ENCODE assay signal across 11 mouse cellular contexts in genomic region chr14:11775951-11776495, GRCm38 (mm10).
DNase-seq lines count a peak whose midpoint lies in the region; ATAC-seq and TF ChIP-seq lines count a peak whose summit lies in the region.
"Had no signal": no experiment of that assay in that cellular context is flagged by ENCODE, and none has a peak within 500 bp of the region (broad histone marks: within the 10 kb centered on the region; RNA-seq: fewer than 3 reads in every experiment).

No protein-coding gene starts in this region.

- H3K27me3 ChIP-seq in kidney, embryonic 14.5 days (ENCODE audit: control insufficient read depth, insufficient read depth, low read length) = no peaks in the 10 kb centered on the region
- no peaks in the 10 kb centered on the region for H3K27me3 ChIP-seq in midbrain, embryonic 10.5 days (ENCODE audit: low read depth, poor library complexity, severe bottlenecking)
- H3K27me3 ChIP-seq in midbrain, embryonic 11.5 days (ENCODE audit: control insufficient read depth, insufficient read depth, low read length) = no peaks in the 10 kb centered on the region
- H3K27me3 ChIP-seq in neural tube, embryonic 13.5 days = no peaks in the 10 kb centered on the region
- H3K27me3 ChIP-seq: CH12.LX; limb, embryonic 15.5 days had no signal

- H3K36me3 ChIP-seq in kidney, embryonic 14.5 days (ENCODE audit: control insufficient read depth, insufficient read depth, low read length) = no peaks in the 10 kb centered on the region
- no peaks in the 10 kb centered on the region for H3K36me3 ChIP-seq in midbrain, embryonic 10.5 days
- no peaks in the 10 kb centered on the region for H3K36me3 ChIP-seq in midbrain, embryonic 11.5 days (ENCODE audit: control insufficient read depth, insufficient read depth, low read length)
- H3K36me3 ChIP-seq in neural tube, embryonic 13.5 days = no peaks in the 10 kb centered on the region
- H3K36me3 ChIP-seq: limb, embryonic 15.5 days had no signal

- intact Hi-C loops in gastrocnemius, adult 2 months (cut with DNase I) = no loop called here

- no peak overlapping the region for H3K9ac ChIP-seq in kidney, embryonic 14.5 days (ENCODE audit: low read depth, low read length)
- H3K9ac ChIP-seq in midbrain, embryonic 11.5 days (ENCODE audit: low read length) = no peak overlapping the region
- no peak overlapping the region for H3K9ac ChIP-seq in neural tube, embryonic 13.5 days
- H3K9ac ChIP-seq: limb, embryonic 15.5 days; lung, embryonic 14.5 days had no signal

- H3K4me2 ChIP-seq in kidney, embryonic 14.5 days (replicated peaks; ENCODE audit: low read depth, low read length) = no peak overlapping the region
- no peak overlapping the region for H3K4me2 ChIP-seq in midbrain, embryonic 11.5 days
- no peak overlapping the region for H3K4me2 ChIP-seq in neural tube, embryonic 13.5 days
- H3K4me2 ChIP-seq: limb, embryonic 15.5 days had no signal

- no peak for DNase-seq in gastrocnemius, adult 2 months
- DNase-seq in gastrocnemius, postnatal 4 days (ENCODE audit: low spot score in 2 of 2) = no peak
- DNase-seq in kidney, adult 11 months = peak; percentile 36
- DNase-seq in midbrain, embryonic 10.5 days (ENCODE audit: low spot score) = no peak
- DNase-seq in midbrain, embryonic 11.5 days (ENCODE audit: low spot score, missing footprints) = no peak
- DNase-seq: thymus, postnatal 36 days had no signal

- no peak for ATAC-seq in kidney, embryonic 14.5 days (ENCODE audit: low FRiP score, low TSS enrichment)
- no peak for ATAC-seq in midbrain, embryonic 11.5 days (ENCODE audit: low FRiP score)
- ATAC-seq in neural tube, embryonic 13.5 days (ENCODE audit: low read depth) = no peak

- H3K27ac ChIP-seq in gastrocnemius, adult 2 months = peak overlapping the region; percentile 92
- no peak overlapping the region for H3K27ac ChIP-seq in kidney, embryonic 14.5 days (ENCODE audit: low read depth, low read length)
- peak overlapping the region; percentile 77 for H3K27ac ChIP-seq in midbrain, embryonic 10.5 days (replicated peaks)
- no peak overlapping the region for H3K27ac ChIP-seq in midbrain, embryonic 11.5 days (ENCODE audit: low read depth, low read length)
- peak overlapping the region; percentile 59; the same call in 1 of the 2 replicates for H3K27ac ChIP-seq in neural tube, embryonic 13.5 days (replicated peaks)

- H3K4me1 ChIP-seq in kidney, embryonic 14.5 days (ENCODE audit: control insufficient read depth, insufficient read depth, low read length) = peaks cover 10% of the 10 kb centered on the region
- peaks cover 34% of the 10 kb centered on the region for H3K4me1 ChIP-seq in midbrain, embryonic 10.5 days
- H3K4me1 ChIP-seq in midbrain, embryonic 11.5 days (ENCODE audit: control insufficient read depth, insufficient read depth, low read length) = peaks cover 15% of the 10 kb centered on the region
- peaks cover 33% of the 10 kb centered on the region for H3K4me1 ChIP-seq in neural tube, embryonic 13.5 days (replicated peaks)

- H3K9me3 ChIP-seq in kidney, embryonic 14.5 days (ENCODE audit: control insufficient read depth, low read length) = no peaks in the 10 kb centered on the region
- H3K9me3 ChIP-seq in midbrain, embryonic 10.5 days (replicated peaks) = no peaks in the 10 kb centered on the region
- H3K9me3 ChIP-seq in midbrain, embryonic 11.5 days (ENCODE audit: control insufficient read depth, low read length) = no peaks in the 10 kb centered on the region
- no peaks in the 10 kb centered on the region for H3K9me3 ChIP-seq in neural tube, embryonic 13.5 days
- H3K9me3 ChIP-seq: limb, embryonic 15.5 days had no signal

- no peak for TF ChIP-seq CTCF in gastrocnemius, adult 2 months (IDR thresholded peaks at IDR 0.05)

- H3K4me3 ChIP-seq in gastrocnemius, adult 2 months = no peak overlapping the region
- no peak overlapping the region for H3K4me3 ChIP-seq in kidney, embryonic 14.5 days (ENCODE audit: low read length)
- H3K4me3 ChIP-seq in midbrain, embryonic 10.5 days = no peak overlapping the region
- H3K4me3 ChIP-seq in midbrain, embryonic 11.5 days (ENCODE audit: low read depth, low read length) = no peak overlapping the region
- no peak overlapping the region for H3K4me3 ChIP-seq in neural tube, embryonic 13.5 days
- H3K4me3 ChIP-seq: limb, embryonic 15.5 days had no signal

- 74% methylated on average over 6 of the region's 6 CpGs for WGBS in kidney, embryonic 14.5 days
- 75% methylated on average over 6 of the region's 6 CpGs for WGBS in midbrain, embryonic 10.5 days
- WGBS in midbrain, embryonic 11.5 days = 74% methylated on average over 6 of the region's 6 CpGs
- WGBS in neural tube, embryonic 13.5 days = 70% methylated on average over 6 of the region's 6 CpGs

Comparison
In these comparisons a context has a peak if more than half of its experiments do, and no peak if none do; other contexts are left out.
1. H3K27ac ChIP-seq: peak in gastrocnemius, adult 2 months (single experiment), midbrain, embryonic 10.5 days (single experiment) and neural tube, embryonic 13.5 days (single experiment); none in kidney, embryonic 14.5 days (single experiment) and midbrain, embryonic 11.5 days (single experiment).